Mouse (Mus musculus) gastrocnemius, postnatal 36 days (tissue): Measurements from ENCODE around the gene B3gnt6. TPM values are rescaled to one million over a fixed set of nuclear protein-coding genes. Genes with fewer than 3 reads are reported as not detected.

ENCODE experiments used
- DNase-seq, 2 experiments: peaks; one replicate each; pipeline ENCODE4 v3.0.0; 2022
- intact Hi-C: fragments of 180-260 bp; cut with DNase I; formaldehyde crosslinking; loops from one replicate; pipeline ENCODE4 v1.15.1; 2025
- total RNA-seq, 2 experiments: library from RNA; stranded (reverse); gene quantifications; 2 replicates each; pipeline ENCODE4 v1.2.3; 2021

B3gnt6 gene
- total RNA-seq, 2 experiments from 2014 or later, result not detected

- DNase-seq, result no peak
- intact Hi-C loops, result no loop called here
Measured at GRCm38 (mm10) chr7:98153892-98154291, 45.4 kb downstream of the B3gnt6 start.

DNA sequence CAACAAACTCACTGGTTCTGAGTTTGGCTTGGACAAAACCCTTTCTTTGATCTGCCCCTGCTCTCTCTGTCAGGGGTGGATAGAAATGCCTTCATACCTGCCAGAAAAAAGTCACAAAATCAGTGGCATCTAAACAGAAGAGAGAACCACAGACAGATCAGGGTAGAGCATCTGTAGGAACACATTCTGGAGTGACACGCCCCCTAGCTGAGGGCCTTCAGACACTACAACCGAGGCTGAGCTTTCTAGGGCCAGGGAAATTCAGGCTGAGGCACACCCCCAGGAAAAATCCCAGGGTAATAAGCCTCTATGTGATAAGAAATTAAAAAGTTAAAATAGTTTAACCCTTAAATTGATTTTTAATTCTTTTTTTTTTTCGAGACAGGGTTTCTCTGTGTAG, 45.9 kb downstream of the B3gnt6 start:
- no peak for DNase-seq
- intact Hi-C loops, result no loop called here

- no peak for DNase-seq
- intact Hi-C loops, result no loop called here
Measured at GRCm38 (mm10) chr7:98152400-98152799, 46.9 kb downstream of the B3gnt6 start.

GRCm38 (mm10) chr7:98150525-98150924, 48.8 kb downstream of the B3gnt6 start:
- no peak for DNase-seq
- intact Hi-C loops, result no loop called here

DNA sequence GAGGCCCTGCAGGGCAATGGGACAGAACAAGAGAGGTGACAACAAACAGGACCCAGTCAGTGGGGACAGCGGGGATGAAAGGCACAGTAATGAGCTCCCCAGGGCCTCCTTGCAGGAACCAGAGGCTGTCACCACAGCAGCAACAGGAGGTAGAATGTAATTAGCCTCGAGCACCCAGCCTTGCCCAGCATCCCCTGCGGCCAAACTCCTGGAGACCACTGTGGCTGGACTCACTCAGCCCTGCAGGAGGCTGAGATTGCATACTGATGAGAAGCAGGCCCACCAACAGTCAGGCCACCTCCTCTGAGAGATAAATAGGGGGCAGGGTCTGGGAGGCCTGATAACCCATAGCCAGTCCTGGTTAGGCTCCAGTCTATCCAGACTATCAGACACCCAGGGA, 49.5 kb downstream of the B3gnt6 start:
- no peak for DNase-seq
- intact Hi-C loops, result no loop called here

GRCm38 (mm10) chr7:98148721-98149407, 50.4 kb downstream of the B3gnt6 start:
- DNase-seq, result no peak
- intact Hi-C loops, result no loop called here

GRCm38 (mm10) chr7:98147766-98148165, 51.5 kb downstream of the B3gnt6 start:
- no peak for DNase-seq
- intact Hi-C loops, result no loop called here

GRCm38 (mm10) chr7:98146447-98146845, 52.8 kb downstream of the B3gnt6 start:
- no peak for DNase-seq
- intact Hi-C loops, result no loop called here

DNA sequence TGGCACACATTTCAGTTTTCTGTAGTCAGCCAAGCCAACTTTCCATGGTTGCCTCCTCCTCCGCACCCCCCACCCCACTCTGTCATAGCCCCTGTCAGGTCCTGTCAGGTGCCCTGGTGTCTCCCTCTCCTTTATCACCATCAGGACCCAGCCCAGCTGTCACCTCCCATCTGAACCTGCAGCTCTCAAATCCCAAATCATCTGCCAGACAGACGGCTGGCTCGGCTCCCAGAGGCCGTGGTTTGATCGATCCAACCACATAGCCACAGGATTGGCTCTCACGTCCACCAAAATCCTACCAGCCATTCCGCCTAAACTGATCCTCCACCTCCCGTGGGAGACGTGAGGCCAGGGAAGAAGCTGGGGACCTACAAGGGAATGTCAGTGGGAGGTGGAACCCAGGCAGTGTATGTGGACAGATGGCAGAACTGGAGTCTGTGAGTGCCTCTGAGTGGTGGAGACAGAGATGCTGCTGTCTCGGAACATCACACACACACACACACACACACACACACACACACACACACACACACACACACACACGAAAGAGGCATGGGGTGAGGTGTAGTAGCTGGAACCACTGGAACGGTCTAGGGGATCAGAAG, 53.3 kb downstream of the B3gnt6 start:
- intact Hi-C loops, result no loop called here
- no peak for DNase-seq

DNA sequence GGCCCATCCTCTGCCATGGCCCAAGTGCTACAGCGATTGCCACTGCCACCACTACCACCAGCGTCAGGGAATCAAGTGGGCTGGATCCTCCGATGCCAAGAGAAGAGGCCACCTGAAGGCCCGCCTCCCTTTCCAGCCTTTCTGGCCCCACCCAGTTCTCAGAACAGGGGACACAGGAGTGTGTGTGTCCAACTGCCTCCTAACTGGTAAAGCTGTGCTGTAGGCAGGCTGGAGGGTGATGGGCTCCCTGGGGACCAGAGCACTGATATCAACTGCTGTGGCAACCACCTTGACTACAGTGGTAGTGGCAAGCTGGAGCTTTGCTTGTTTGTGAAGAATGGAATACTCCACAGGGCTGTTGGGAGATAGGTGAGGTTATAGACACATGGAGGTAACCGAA, 53.9 kb downstream of the B3gnt6 start, which contains the start of gene Omp:
TSS of gene Omp (minus strand) at position 101 of the 400 bp plus-strand sequence.
- intact Hi-C loops, result no loop called here
- no peak for DNase-seq

- intact Hi-C loops, result no loop called here
Measured at GRCm38 (mm10) chr7:98142648-98143047, 56.6 kb downstream of the B3gnt6 start.

More at GRCm38 (mm10) chr7:98142648-98143047, 56.6 kb downstream of the B3gnt6 start:
- no peak for DNase-seq

Other genes with a start within 250 kb of the B3gnt6 start
- gene Myo7a, start 80.0 kb downstream of the B3gnt6 start, total RNA-seq, result 1 to 10 TPM; 2.6 to 3.2 TPM
- gene Omp, start 54.0 kb downstream of the B3gnt6 start, total RNA-seq, result under 1 TPM in 1 of 2 experiments, not detected in 1; 0.12 TPM
- 1 to 10 TPM; 1.7 to 1.9 TPM for gene Capn5, start 21.2 kb downstream of the B3gnt6 start, total RNA-seq
- gene Acer3, start 121.7 kb upstream of the B3gnt6 start, total RNA-seq, result 1 to 10 TPM; 4.9 to 5.3 TPM
- gene Tsku, start 161.8 kb upstream of the B3gnt6 start, total RNA-seq, result 1 to 10 TPM; 1.1 to 1.5 TPM
- gene Gucy2d, start 240.9 kb upstream of the B3gnt6 start, total RNA-seq, result under 1 TPM; 0.26 to 0.37 TPM